Mouse (Mus musculus) forebrain, embryonic 15.5 days (tissue): ENCODE results near the gene Mras. TPM values are rescaled to one million over a fixed set of nuclear protein-coding genes. Genes with fewer than 3 reads are reported as not detected.

ENCODE experiments used
- ATAC-seq: fragments of 200-750 bp; cut with Nextera tagmentation; replicated peaks from 2 replicates; pipeline ENCODE4 v1.8.0; 2017; ENCODE audit warnings: mild to moderate bottlenecking, moderate TSS enrichment, moderate library complexity
- H3K27ac ChIP-seq: fragments of 300-500 bp; sonication (generic); replicated peaks from 2 replicates; pipeline ENCODE4 v1.5.1; 2015; ENCODE audit warnings: mild to moderate bottlenecking, inconsistent platforms
- H3K27me3 ChIP-seq: fragments of 300-500 bp; sonication (generic); 2 replicates; pipeline ENCODE4 v1.6.1; 2015; ENCODE audit warnings: inconsistent platforms
- H3K36me3 ChIP-seq: fragments of 300-500 bp; sonication (generic); 2 replicates; pipeline ENCODE4 v1.6.1; 2015; ENCODE audit warnings: mild to moderate bottlenecking, inconsistent platforms
- H3K4me1 ChIP-seq: fragments of 300-500 bp; sonication (generic); 2 replicates; pipeline ENCODE4 v1.6.1; 2015; ENCODE audit warnings: inconsistent platforms
- H3K4me2 ChIP-seq: fragments of 300-500 bp; sonication (generic); replicated peaks from 2 replicates; pipeline ENCODE4 v1.6.1; 2015; ENCODE audit warnings: mild to moderate bottlenecking, inconsistent platforms
- H3K4me3 ChIP-seq: fragments of 300-500 bp; sonication (generic); 2 replicates; pipeline ENCODE4 v1.5.1; 2015; ENCODE audit warnings: mild to moderate bottlenecking, inconsistent platforms
- H3K9ac ChIP-seq: fragments of 300-500 bp; sonication (generic); replicated peaks from 2 replicates; pipeline ENCODE4 v1.6.1; 2015; ENCODE audit warnings: mild to moderate bottlenecking, inconsistent platforms
- H3K9me3 ChIP-seq: fragments of 300-500 bp; sonication (generic); 2 replicates; pipeline ENCODE4 v1.6.1; 2016; ENCODE audit warnings: inconsistent platforms
- WGBS: fragments of 180-500 bp; shearing (Covaris S2); methylation state at CpG from one replicate; pipeline ENCODE4 v1.1.7; 2015; ENCODE audit warnings: mixed read lengths; 5-methylcytosine and 5-hydroxymethylcytosine counted together
- polyA plus RNA-seq: library from polyadenylated mRNA; unstranded; fragments of >200 nt; fragmentation: Nextera tagmentation; extraction: Ambion mirVana; gene quantifications from 2 replicates; pipeline ENCODE4 v1.2.1, GENCODE M21; 2015

Gene Mras
- polyA plus RNA-seq, 1 experiment from 2014 or later = 58.8 TPM

DNA sequence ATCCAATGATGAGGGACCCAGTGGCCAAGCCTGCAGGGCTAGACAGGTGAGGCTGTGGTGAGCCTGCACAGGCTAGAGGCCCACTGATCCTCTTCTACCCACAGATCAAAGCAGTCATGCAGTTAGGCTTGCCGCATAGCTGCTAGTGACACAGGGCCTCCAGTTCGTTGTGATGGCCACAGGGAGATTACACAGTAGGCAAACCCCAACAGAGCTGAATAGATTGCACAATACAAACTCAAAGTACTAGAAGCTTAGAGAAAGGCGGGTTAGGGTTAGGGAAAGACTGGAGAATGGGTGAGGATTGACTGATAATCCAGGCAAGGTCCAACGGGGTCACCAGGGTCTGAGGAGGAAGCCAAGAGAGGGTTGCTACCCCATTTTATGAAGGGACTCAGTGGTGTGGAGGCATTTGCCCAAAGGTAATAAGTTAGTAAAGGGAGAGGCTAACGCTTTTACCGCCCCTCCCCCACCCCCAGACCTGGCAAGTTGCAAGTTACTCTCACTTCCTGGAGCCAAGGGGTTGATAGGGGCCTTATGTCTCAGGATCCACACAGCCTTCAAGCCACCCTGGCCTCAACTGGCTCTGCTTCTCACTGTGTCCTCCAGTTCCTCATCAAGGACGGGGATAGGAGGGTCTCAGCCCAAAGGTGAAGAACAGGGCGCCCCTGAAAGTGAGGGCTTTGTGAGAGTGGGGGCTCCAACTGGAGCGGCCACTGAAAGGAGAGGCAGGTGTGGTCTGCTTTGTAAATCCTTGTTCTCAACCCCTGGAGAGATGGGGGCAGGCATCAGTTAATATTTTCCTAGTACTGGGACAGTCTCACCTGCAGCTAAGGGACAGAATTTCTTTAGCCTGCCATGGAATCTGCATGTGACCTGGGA, 13.2 kb downstream of the Mras start:
- no peak overlapping the region for H3K4me2 ChIP-seq
- H3K4me3 ChIP-seq = no peak overlapping the region
- no peak for ATAC-seq
- no peaks in the 10 kb centered on the region for H3K27me3 ChIP-seq
- H3K36me3 ChIP-seq = no peaks in the 10 kb centered on the region
- no peaks in the 10 kb centered on the region for H3K9me3 ChIP-seq
- H3K27ac ChIP-seq = no peak overlapping the region
- 72% methylated on average over 9 of the region's 9 CpGs for WGBS
- H3K9ac ChIP-seq = no peak overlapping the region
- H3K4me1 ChIP-seq = peaks cover 3% of the 10 kb centered on the region

DNA sequence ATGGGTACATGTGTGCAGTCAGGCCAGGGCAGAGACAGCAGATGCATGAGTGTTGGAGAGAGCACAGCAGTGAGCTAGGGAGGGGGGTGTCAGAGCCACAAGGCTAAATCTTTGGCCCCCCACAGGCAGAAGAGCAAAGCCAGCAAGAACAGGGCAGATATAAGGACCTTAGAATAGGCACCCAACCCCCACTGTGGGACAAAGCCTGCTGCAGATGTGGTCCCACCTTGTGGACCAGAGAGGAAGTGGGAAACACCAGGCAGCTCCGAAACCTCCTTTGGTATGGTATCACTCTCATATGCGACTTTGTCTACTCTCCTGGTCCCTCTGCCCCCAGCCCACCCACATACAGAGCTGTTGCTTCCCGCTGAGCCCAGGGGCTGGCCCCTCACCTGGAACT, 15.3 kb downstream of the Mras start:
- no peaks in the 10 kb centered on the region for H3K9me3 ChIP-seq
- no peak overlapping the region for H3K4me2 ChIP-seq
- H3K4me1 ChIP-seq = peaks cover 20% of the 10 kb centered on the region
- H3K4me3 ChIP-seq = no peak overlapping the region
- H3K27ac ChIP-seq = no peak overlapping the region
- ATAC-seq = no peak
- no peaks in the 10 kb centered on the region for H3K27me3 ChIP-seq
- 78% methylated on average over 3 of the region's 3 CpGs for WGBS
- no peak overlapping the region for H3K9ac ChIP-seq
- no peaks in the 10 kb centered on the region for H3K36me3 ChIP-seq

GRCm38 (mm10) chr9:99419951-99420701, 17.1 kb downstream of the Mras start:
- WGBS = 81% methylated on average over 8 of the region's 8 CpGs
- Histone ChIP-seq H3K27ac (no peak overlapping the region), H3K27me3 (no peaks in the 10 kb centered on the region), H3K36me3 (no peaks in the 10 kb centered on the region), H3K4me1 (peaks cover 22% of the 10 kb centered on the region), H3K4me3 (no peak overlapping the region), H3K9ac (no peak overlapping the region), H3K9me3 (no peaks in the 10 kb centered on the region), H3K4me2 (no peak overlapping the region)
- ATAC-seq = no peak

DNA sequence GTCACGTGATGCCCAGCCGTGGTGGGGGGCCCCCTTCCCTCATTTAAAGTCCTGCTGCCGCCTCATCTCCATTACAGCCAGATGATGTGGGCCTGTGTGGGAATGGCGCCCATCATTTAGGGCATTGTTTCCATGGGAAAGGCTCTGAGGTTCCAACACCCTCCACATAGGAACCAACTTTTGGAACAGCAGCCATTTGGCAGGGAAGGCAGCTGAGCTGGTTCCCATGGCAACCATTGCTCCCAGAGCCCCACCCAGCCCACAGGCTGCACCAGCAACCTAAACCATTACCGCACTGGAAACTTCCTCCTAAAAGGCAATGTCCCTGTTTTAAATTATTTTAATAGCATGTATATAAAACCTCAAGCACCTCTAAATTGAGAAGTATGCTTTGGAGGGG, 18.8 kb downstream of the Mras start:
- Histone ChIP-seq H3K27ac (peak overlapping the region; percentile 68), H3K4me1 (peaks cover 29% of the 10 kb centered on the region), H3K36me3 (no peaks in the 10 kb centered on the region), H3K27me3 (no peaks in the 10 kb centered on the region), H3K9ac (no peak overlapping the region), H3K4me3 (no peak overlapping the region), H3K9me3 (no peaks in the 10 kb centered on the region), H3K4me2 (0 out of 2 replicates have a peak overlapping the region, but pooled peaks have one; percentile 20)
- peak; percentile 53 for ATAC-seq
- 33% methylated on average over 5 of the region's 5 CpGs for WGBS

GRCm38 (mm10) chr9:99417288-99417846, 19.8 kb downstream of the Mras start:
- Histone ChIP-seq H3K4me2 (no peak overlapping the region), H3K36me3 (no peaks in the 10 kb centered on the region), H3K27me3 (no peaks in the 10 kb centered on the region), H3K4me3 (no peak overlapping the region), H3K4me1 (peaks cover 29% of the 10 kb centered on the region), H3K9ac (no peak overlapping the region), H3K9me3 (no peaks in the 10 kb centered on the region), H3K27ac (peak overlapping the region; percentile 68)
- WGBS = 41% methylated on average over 4 of the region's 4 CpGs
- peak; percentile 71 for ATAC-seq

GRCm38 (mm10) chr9:99416809-99417208, 20.4 kb downstream of the Mras start:
- WGBS = 86% methylated on average over 3 of the region's 3 CpGs

DNA sequence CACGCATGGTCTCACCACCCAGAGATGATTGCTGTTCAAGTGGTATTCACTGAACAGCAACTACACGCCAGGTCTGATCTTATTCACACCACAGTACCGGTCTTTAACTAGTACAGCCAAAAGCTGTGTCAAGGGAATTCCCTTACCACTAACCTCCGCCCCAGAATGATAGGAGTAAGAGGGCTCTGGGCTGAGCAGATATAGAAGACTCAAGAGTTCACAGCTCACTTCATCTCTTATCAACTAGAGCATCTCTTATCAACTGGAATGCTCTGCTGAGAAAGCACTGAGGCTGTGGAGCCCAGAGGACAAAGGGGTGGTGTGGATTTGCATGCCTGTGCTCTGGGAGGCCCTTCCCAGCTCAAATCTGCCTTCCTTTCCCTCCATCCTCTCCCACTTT, 25.4 kb downstream of the Mras start:
- Histone ChIP-seq H3K36me3 (no peaks in the 10 kb centered on the region), H3K4me3 (no peak overlapping the region), H3K27ac (no peak overlapping the region), H3K4me1 (peaks cover 7% of the 10 kb centered on the region), H3K9ac (no peak overlapping the region), H3K27me3 (no peaks in the 10 kb centered on the region), H3K9me3 (no peaks in the 10 kb centered on the region), H3K4me2 (no peak overlapping the region)
- ATAC-seq = no peak
- 94% methylated on average over 4 of the region's 4 CpGs for WGBS

More at GRCm38 (mm10) chr9:99416809-99417208, 20.4 kb downstream of the Mras start:
- H3K4me1 ChIP-seq = peaks cover 29% of the 10 kb centered on the region
- no peak overlapping the region for H3K4me3 ChIP-seq
- no peak for ATAC-seq
- no peak overlapping the region for H3K4me2 ChIP-seq
- no peak overlapping the region for H3K9ac ChIP-seq
- no peaks in the 10 kb centered on the region for H3K36me3 ChIP-seq
- no peak overlapping the region for H3K27ac ChIP-seq
- no peaks in the 10 kb centered on the region for H3K27me3 ChIP-seq
- H3K9me3 ChIP-seq = no peaks in the 10 kb centered on the region

DNA sequence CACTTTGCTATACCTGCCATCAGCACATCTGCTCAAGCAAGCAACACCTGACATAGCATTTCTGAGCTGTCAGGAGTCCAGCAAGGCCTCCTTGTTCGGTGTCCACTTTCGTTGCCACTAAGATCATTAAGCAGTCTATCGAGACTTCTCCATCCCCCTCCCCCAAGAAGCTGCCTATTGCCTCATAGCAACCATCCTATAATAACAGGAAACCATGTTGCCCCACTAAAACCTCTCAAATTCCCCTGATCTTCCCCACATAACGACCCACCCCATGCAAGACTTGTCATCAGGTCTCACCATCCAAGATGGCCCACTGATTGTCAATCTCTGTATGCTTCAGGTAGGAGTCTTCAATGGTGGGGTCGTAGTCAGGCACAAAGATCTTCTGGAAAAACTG, 26.1 kb downstream of the Mras start:
- Histone ChIP-seq H3K4me2 (no peak overlapping the region), H3K27ac (no peak overlapping the region), H3K9ac (no peak overlapping the region), H3K27me3 (no peaks in the 10 kb centered on the region), H3K4me3 (no peak overlapping the region), H3K4me1 (peaks cover 7% of the 10 kb centered on the region), H3K9me3 (no peaks in the 10 kb centered on the region), H3K36me3 (no peaks in the 10 kb centered on the region)
- WGBS = 88% methylated on average over 5 of the region's 5 CpGs
- ATAC-seq = no peak

GRCm38 (mm10) chr9:99409280-99409679, 27.9 kb downstream of the Mras start:
- Histone ChIP-seq H3K4me2 (no peak overlapping the region), H3K36me3 (no peaks in the 10 kb centered on the region), H3K27ac (no peak overlapping the region), H3K4me3 (no peak overlapping the region), H3K4me1 (peaks cover under 1% of the 10 kb centered on the region), H3K27me3 (no peaks in the 10 kb centered on the region), H3K9me3 (no peaks in the 10 kb centered on the region), H3K9ac (no peak overlapping the region)
- no peak for ATAC-seq
- 90% methylated on average over 3 of the region's 3 CpGs for WGBS

GRCm38 (mm10) chr9:99401288-99401974, 35.8 kb downstream of the Mras start:
- Histone ChIP-seq H3K27me3 (no peaks in the 10 kb centered on the region), H3K4me2 (no peak overlapping the region), H3K27ac (peak overlapping the region; percentile 34), H3K4me1 (peaks cover 12% of the 10 kb centered on the region; the same call in 1 of the 2 replicates), H3K36me3 (peaks cover 5% of the 10 kb centered on the region; the same call in 1 of the 2 replicates), H3K9me3 (no peaks in the 10 kb centered on the region), H3K9ac (no peak overlapping the region), H3K4me3 (no peak overlapping the region)
- 64% methylated on average over 9 of the region's 9 CpGs for WGBS
- ATAC-seq = 0 out of 2 replicates have a peak, but pooled peaks have one; percentile 23

DNA sequence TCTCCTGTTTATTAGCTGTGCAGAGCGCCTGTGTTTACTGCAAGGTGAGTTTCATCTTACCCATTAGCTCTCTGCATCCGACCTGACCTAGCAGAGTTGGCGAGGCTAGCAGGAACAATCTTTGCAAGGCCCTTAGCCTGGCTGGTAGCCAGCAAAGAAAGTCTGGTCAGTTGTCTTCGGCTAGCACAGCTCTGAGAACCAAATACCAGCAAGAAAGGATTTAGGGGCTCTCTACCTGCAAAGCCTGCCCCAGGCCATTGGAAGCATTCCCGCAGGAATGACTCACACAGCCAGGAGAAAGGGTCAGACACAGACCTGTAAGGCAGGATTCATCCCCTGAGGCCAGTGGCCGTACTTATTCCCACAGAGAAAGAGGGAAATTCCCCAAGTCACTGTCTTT, 36.4 kb downstream of the Mras start:
- peak overlapping the region; percentile 34 for H3K27ac ChIP-seq
- H3K9me3 ChIP-seq = no peaks in the 10 kb centered on the region
- peaks cover 12% of the 10 kb centered on the region; the same call in 1 of the 2 replicates for H3K4me1 ChIP-seq
- no peak overlapping the region for H3K9ac ChIP-seq
- H3K4me3 ChIP-seq = no peak overlapping the region
- H3K4me2 ChIP-seq = no peak overlapping the region
- peaks cover 5% of the 10 kb centered on the region; the same call in 1 of the 2 replicates for H3K36me3 ChIP-seq
- WGBS = 73% methylated on average over 6 of the region's 6 CpGs
- ATAC-seq = no peak
- no peaks in the 10 kb centered on the region for H3K27me3 ChIP-seq
